Mouse (Mus musculus) embryonic facial prominence, embryonic 13.5 days (tissue): ENCODE measurements around the gene Vps53. TPM values are rescaled to one million over a fixed set of nuclear protein-coding genes. Genes with fewer than 3 reads are reported as not detected.

Source experiments
- ATAC-seq: fragments of 200-750 bp; cut with Nextera tagmentation; 2 replicates; pipeline ENCODE4 v1.8.0; 2017; ENCODE audit warnings: low read depth; ENCODE audit not compliant: insufficient number of reproducible peaks, insufficient read depth, low FRiP score, low TSS enrichment
- H3K27ac ChIP-seq: fragments of 300-500 bp; sonication (generic); 2 replicates; pipeline ENCODE4 v1.5.1; 2015; ENCODE audit warnings: moderate library complexity, mild to moderate bottlenecking, inconsistent platforms
- H3K27me3 ChIP-seq: fragments of 300-500 bp; sonication (generic); 2 replicates; pipeline ENCODE4 v1.6.1; 2015; ENCODE audit warnings: mild to moderate bottlenecking, inconsistent platforms
- H3K36me3 ChIP-seq: fragments of 300-500 bp; sonication (generic); 2 replicates; pipeline ENCODE4 v1.6.1; 2015; ENCODE audit warnings: mild to moderate bottlenecking, inconsistent platforms
- H3K4me1 ChIP-seq: fragments of 300-500 bp; sonication (generic); 2 replicates; pipeline ENCODE4 v1.6.1; 2015; ENCODE audit warnings: inconsistent platforms
- H3K4me2 ChIP-seq: fragments of 300-500 bp; sonication (generic); 2 replicates; pipeline ENCODE4 v1.6.1; 2015; ENCODE audit warnings: moderate library complexity, mild to moderate bottlenecking, inconsistent platforms
- H3K4me3 ChIP-seq: fragments of 300-500 bp; sonication (generic); 2 replicates; pipeline ENCODE4 v1.5.1; 2015; ENCODE audit warnings: mild to moderate bottlenecking, inconsistent platforms
- H3K9ac ChIP-seq: fragments of 300-500 bp; sonication (generic); 2 replicates; pipeline ENCODE4 v1.6.1; 2015; ENCODE audit warnings: mild to moderate bottlenecking, inconsistent platforms
- H3K9me3 ChIP-seq: fragments of 300-500 bp; sonication (generic); 2 replicates; pipeline ENCODE4 v1.6.1; 2016; ENCODE audit warnings: inconsistent platforms
- WGBS: fragments of 180-500 bp; shearing (Covaris S2); methylation state at CpG from one replicate; pipeline ENCODE4 v1.1.7; 2015; ENCODE audit warnings: mixed read lengths; 5-methylcytosine and 5-hydroxymethylcytosine counted together
- polyA plus RNA-seq: library from polyadenylated mRNA; unstranded; fragments of >200 nt; fragmentation: Nextera tagmentation; extraction: Ambion mirVana; gene quantifications from 2 replicates; pipeline ENCODE4 v1.2.1, GENCODE M21; 2015

Vps53 gene
- polyA plus RNA-seq, 1 experiment from 2014 or later = 38.5 TPM

DNA sequence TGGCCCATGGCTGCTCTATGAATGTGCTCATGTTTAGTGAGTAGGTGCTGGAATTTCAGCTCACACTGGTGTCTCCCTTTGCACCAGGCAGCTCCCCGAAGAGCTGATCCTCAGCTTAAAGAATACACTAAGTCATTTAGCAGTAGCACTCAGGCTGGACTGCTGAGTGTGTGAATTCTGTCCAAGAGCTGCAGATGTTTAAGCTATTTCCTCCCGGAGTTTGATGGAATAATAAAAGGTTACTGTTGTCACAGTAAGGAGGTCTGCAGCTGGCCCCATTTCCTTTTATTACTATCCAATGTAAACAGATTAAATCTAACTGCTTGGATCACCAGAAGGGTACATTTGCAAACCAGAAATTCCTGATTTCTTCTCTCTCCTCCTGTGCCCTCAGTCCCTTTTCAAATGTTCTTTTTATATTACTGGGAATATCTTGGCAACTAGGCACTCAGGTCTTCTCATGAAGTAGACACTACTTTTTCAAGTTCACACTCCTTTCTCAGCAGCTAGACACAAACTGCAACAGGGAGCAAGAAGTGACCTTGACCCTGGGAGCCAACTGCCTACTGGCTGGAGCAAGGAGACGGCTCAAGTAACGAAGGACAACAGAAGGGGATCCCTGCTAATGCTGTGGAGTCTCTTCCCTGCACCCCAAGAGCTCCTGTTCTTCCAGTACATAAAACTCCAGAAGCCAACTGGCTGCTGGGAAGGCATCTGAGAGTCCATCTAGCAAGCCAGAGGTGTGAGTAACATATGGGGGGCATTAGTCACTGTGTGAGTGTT is 80.1 kb downstream of the Vps53 start:
- H3K27me3 ChIP-seq = no peaks in the 10 kb centered on the region
- H3K4me3 ChIP-seq = no peak overlapping the region
- WGBS = 53% methylated on average over 4 of the region's 4 CpGs
- ATAC-seq = no peak
- H3K36me3 ChIP-seq = peaks cover 23% of the 10 kb centered on the region
- no peaks in the 10 kb centered on the region for H3K9me3 ChIP-seq
- peak overlapping the region; percentile 71 for H3K27ac ChIP-seq
- H3K9ac ChIP-seq = no peak overlapping the region
- no peak overlapping the region for H3K4me2 ChIP-seq
- peaks cover 22% of the 10 kb centered on the region for H3K4me1 ChIP-seq

DNA sequence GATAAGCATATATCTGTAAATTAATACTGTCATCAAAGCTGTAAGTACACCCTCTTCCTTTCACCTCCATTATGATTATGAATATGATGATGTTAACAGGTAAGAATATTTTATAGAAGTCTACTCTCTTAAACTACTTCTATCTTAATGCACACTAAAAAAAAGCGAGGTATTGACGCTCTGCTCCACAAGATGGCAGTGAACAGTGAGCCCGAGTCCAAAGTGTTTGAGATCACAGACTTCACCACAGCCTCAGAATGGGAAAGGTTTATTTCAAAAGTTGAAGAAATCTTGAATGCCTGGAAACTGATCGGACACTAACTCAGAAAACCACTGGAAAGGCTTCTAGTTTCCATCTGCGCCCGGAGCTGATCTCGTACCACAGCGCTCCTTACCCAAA is 85.8 kb downstream of the Vps53 start:
- Histone ChIP-seq H3K4me2 (no peak overlapping the region), H3K9ac (no peak overlapping the region), H3K4me3 (no peak overlapping the region), H3K36me3 (peaks cover 23% of the 10 kb centered on the region), H3K9me3 (no peaks in the 10 kb centered on the region), H3K27me3 (no peaks in the 10 kb centered on the region), H3K27ac (no peak overlapping the region), H3K4me1 (peaks cover 9% of the 10 kb centered on the region)
- WGBS = 88% methylated on average over 8 of the region's 8 CpGs
- no peak for ATAC-seq

DNA sequence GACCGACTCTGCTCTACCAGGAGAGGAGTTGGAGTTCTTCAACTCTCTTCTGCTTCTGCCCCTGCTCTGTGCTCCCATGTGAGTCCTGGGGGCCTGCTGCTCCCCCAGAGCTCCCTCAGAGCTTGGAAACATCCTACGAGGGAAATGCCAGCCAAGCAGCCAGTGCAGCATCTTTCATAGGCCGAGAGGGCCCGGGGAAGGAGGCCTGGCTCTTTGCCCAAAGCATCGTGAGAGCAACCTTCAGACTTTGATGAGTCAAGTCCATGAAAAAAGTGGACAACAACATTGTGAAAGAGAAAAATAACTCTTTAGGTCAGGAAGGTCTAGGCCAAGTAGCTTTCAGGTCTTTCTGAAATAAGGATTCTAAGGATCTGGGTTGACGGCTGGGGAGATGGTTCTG is 89.7 kb downstream of the Vps53 start:
- ATAC-seq = no peak
- Histone ChIP-seq H3K9me3 (no peaks in the 10 kb centered on the region), H3K27ac (no peak overlapping the region), H3K4me1 (peaks cover 17% of the 10 kb centered on the region), H3K4me3 (no peak overlapping the region), H3K27me3 (no peaks in the 10 kb centered on the region), H3K9ac (no peak overlapping the region), H3K36me3 (peaks cover 32% of the 10 kb centered on the region), H3K4me2 (no peak overlapping the region)
- WGBS = 90% methylated on average over 6 of the region's 6 CpGs

DNA sequence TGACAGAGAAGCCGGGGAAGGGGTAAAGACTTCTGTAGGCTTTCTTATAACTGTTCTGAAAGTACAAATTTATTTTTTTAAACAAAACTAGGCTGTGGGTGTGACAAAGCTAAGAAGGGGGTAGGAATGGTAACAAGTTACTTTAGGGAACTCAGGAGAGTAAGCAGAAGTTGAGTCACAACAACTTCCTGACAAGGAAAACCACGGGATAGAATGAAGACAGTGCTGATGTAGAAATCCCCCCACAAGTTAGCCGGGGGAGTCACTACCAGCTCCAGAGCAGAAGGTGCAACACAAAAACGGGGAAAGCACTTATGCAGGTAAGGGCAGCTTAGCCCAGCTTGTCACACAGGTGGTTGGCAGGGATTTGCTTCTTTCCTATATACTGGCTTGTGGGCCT is 90.9 kb downstream of the Vps53 start:
- no peak overlapping the region for H3K27ac ChIP-seq
- H3K4me1 ChIP-seq = peaks cover 25% of the 10 kb centered on the region
- no peak overlapping the region for H3K9ac ChIP-seq
- H3K4me3 ChIP-seq = no peak overlapping the region
- H3K36me3 ChIP-seq = peaks cover 32% of the 10 kb centered on the region
- no peaks in the 10 kb centered on the region for H3K9me3 ChIP-seq
- no peak overlapping the region for H3K4me2 ChIP-seq
- ATAC-seq = no peak
- no peaks in the 10 kb centered on the region for H3K27me3 ChIP-seq
- 86% methylated on average over 4 of the region's 4 CpGs for WGBS

DNA sequence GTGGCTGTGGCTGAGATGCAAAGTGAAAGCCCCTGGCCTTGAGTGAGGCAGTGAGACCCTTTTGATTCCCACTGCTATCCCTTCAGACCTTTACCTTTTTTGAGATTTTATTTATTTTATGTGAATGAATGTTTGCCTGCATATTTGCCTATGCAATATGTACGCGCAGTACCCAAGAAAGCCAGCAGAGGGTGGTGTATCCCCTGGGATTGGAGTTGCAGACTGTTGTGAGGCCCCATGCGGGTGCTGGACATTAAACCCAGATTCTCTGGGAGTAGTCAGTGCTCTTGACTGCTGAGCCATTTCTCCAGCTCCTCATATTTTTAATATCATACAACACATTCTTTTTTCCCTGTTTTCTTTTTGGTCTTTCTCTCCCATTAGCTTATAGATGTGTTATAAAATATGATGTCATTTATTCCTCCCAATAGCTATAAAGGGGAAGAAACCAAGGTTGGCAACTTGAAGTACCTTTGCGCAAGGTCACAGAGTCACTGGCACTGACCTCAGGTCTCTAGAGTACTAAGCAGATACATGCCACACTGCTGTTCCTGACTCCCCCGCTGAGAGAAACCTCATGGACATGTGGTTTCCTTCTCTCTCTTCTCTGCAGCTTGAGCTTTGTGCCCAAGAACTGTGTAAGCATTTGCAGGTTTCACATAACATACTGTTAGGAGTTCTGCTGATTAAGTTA is 93.4 kb downstream of the Vps53 start:
- ATAC-seq = no peak
- Histone ChIP-seq H3K4me3 (no peak overlapping the region), H3K27me3 (no peaks in the 10 kb centered on the region), H3K9ac (no peak overlapping the region), H3K27ac (no peak overlapping the region), H3K9me3 (no peaks in the 10 kb centered on the region), H3K4me2 (no peak overlapping the region), H3K36me3 (peaks cover 34% of the 10 kb centered on the region), H3K4me1 (peaks cover 23% of the 10 kb centered on the region)
- 67% methylated on average over 5 of the region's 5 CpGs for WGBS

DNA sequence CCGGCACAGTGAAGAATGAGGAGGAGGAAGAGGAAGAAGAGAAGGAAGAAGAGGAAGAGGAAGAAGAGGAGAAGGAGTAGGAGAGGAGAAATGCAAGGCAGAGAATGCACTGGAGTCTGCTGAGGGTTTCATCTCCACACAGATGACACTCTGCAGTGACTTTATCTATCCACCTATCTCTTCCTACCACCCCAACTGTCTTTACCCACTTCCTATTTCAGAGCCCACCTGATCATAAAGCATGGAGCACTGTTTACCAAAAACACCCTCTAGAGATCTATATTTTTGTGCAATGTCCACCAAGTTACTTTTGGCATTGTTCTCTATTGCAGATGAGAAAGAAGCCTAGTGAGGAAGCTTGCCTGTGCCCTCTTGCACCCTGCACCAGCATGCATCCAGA is 94.5 kb downstream of the Vps53 start:
- ATAC-seq = no peak
- no peaks in the 10 kb centered on the region for H3K27me3 ChIP-seq
- no peak overlapping the region for H3K9ac ChIP-seq
- no peak overlapping the region for H3K27ac ChIP-seq
- no peak overlapping the region for H3K4me2 ChIP-seq
- H3K4me1 ChIP-seq = peaks cover 22% of the 10 kb centered on the region
- no peak overlapping the region for H3K4me3 ChIP-seq
- H3K36me3 ChIP-seq = peaks cover 36% of the 10 kb centered on the region
- H3K9me3 ChIP-seq = no peaks in the 10 kb centered on the region
- 92% methylated on average over 1 of the region's 1 CpGs for WGBS

DNA sequence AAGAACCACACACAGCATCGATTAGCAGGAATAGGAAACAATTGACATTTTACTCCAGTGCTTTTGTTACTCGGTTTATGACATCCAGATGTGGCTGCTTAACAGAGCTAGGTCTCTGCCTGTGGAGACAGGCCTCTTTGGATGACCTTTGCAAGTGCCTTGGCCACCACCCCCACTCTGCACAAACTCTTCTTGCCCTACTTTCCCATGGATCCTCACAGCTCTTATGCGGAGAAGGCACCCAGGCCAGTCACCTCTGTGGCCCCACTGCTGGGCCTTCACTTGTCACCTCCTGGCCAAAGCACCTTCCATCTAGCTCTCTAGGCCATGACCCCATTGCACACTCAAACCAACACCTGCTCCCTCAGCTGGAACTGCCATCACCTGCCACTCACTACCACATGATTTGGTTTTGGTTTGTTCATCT is 95.5 kb downstream of the Vps53 start:
- Histone ChIP-seq H3K9me3 (no peaks in the 10 kb centered on the region), H3K4me2 (no peak overlapping the region), H3K4me3 (no peak overlapping the region), H3K36me3 (peaks cover 45% of the 10 kb centered on the region), H3K4me1 (peaks cover 22% of the 10 kb centered on the region), H3K27ac (no peak overlapping the region), H3K27me3 (no peaks in the 10 kb centered on the region), H3K9ac (no peak overlapping the region)
- no peak for ATAC-seq
- 29% methylated on average over 3 of the region's 3 CpGs for WGBS

DNA sequence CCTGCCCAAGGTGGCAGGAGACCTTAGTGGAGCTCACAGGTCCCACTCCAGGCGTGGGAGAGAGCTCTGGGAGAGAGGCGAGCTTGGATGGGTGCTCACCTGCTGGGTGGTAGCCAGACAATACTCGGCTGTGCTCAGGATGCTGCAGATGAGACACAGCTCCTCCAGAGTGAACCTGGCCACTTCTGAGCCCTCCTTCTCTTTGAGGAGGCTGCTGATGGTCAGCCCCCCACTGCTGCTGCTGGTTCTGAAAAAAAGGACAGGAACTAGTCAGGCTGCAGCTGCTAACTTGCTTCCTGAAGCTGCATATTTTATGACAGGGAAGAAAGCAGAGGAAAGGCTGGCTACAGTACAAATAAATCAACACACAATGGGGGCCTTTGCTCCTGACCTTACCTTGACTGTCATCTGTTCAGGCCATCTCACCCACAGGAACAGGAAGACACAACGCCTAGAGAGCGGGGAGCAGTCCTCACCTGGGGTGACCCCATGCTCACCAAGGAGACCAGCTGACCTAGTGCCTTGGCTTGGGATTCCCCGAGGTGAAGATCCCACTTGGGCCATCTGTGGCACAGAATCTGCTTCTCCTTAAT is 98.3 kb downstream of the Vps53 start:
- ATAC-seq = no peak
- no peak overlapping the region for H3K9ac ChIP-seq
- no peaks in the 10 kb centered on the region for H3K27me3 ChIP-seq
- H3K9me3 ChIP-seq = no peaks in the 10 kb centered on the region
- no peak overlapping the region for H3K4me3 ChIP-seq
- peaks cover 59% of the 10 kb centered on the region for H3K36me3 ChIP-seq
- 87% methylated on average over 6 of the region's 6 CpGs for WGBS
- H3K4me2 ChIP-seq = no peak overlapping the region
- peaks cover 14% of the 10 kb centered on the region for H3K4me1 ChIP-seq
- peak overlapping the region; percentile 28; the same call in 1 of the 2 replicates for H3K27ac ChIP-seq

DNA sequence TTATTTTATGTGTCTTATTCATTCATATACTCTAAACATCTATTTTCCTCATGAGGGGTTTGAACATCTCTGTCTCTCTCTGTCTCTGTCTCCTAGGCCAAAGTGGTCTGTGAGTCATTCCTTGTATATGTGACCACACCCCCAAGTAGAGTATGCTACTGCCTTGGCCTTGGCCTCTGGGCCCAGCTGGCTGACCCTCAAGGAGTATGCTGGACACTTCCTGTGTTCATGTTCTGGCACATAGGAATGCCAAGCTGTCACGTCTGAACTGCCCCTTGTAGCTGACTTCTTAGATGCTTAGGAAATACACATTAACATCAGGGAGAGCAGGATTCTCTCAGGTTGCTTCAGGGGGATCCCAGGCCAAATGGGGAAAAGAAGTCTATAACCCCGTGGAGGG is 99.2 kb downstream of the Vps53 start:
- H3K27me3 ChIP-seq = no peaks in the 10 kb centered on the region
- no peak overlapping the region for H3K27ac ChIP-seq
- no peak overlapping the region for H3K4me2 ChIP-seq
- H3K4me3 ChIP-seq = no peak overlapping the region
- H3K36me3 ChIP-seq = peaks cover 59% of the 10 kb centered on the region
- H3K9me3 ChIP-seq = no peaks in the 10 kb centered on the region
- peaks cover 16% of the 10 kb centered on the region for H3K4me1 ChIP-seq
- WGBS = 73% methylated on average over 2 of the region's 2 CpGs
- no peak for ATAC-seq
- H3K9ac ChIP-seq = no peak overlapping the region

DNA sequence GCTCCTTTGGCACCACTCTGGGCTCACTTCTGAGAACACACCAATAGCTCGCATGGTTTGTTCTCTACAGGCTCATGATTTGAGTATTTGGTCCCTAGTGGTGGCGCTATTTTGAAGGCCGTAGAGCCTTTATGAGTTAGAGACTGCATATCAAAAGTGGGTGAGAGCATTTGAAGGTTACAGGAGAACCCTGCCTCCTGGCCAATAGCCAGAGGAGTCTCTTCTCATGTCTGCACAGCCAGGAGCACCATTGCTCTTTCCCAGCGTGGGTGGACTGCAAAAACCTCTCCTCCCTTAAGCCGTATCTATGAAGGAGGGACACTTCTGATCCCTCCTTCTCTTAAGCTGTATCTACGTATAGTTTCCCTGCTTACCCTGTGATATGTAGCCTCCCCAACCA is 102.1 kb downstream of the Vps53 start:
- Histone ChIP-seq H3K36me3 (peaks cover 63% of the 10 kb centered on the region), H3K9me3 (no peaks in the 10 kb centered on the region), H3K4me2 (no peak overlapping the region), H3K9ac (no peak overlapping the region), H3K4me1 (peaks cover 16% of the 10 kb centered on the region), H3K27me3 (no peaks in the 10 kb centered on the region), H3K27ac (no peak overlapping the region), H3K4me3 (no peak overlapping the region)
- WGBS = 86% methylated on average over 6 of the region's 6 CpGs
- ATAC-seq = no peak

DNA sequence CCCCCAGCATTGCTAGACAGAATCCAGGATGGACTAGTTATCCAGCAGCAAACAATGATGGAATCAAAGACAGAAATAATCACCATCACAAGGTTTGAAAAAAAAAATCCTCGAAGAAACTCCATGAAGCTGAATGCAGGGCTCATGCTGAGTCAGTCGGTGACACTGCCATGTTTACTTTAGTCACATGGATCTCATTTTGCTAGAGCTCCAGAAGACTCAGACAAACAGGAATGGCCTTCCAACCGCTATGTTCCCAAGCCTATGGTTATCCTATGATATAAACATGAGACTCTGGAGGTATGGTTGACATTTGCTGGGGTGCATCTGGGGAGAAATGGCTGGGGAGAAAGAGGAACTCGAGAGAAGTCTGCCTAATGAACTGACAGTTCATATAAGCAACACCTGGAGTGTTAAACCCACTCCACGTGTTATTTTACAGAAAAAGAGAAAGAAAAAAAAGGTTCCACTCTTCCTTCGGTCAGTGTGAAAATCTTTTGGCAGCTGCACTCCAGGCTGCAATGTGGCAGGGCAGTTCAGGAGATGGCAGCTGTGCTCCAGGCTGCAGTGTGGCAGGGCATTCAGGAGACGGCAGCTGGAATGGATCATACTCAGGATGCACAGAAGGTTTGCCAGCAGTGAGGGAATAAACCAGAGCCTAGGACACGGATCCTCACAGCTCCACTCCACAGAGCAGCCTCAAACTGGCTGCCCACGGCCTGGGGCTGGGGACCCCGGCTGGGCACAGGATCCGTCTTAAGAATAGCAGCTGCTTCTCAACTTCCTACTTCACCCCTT is 105.0 kb downstream of the Vps53 start:
- H3K36me3 ChIP-seq = peaks cover 36% of the 10 kb centered on the region
- ATAC-seq = no peak
- no peak overlapping the region for H3K9ac ChIP-seq
- WGBS = 41% methylated on average over 11 of the region's 11 CpGs
- H3K4me3 ChIP-seq = no peak overlapping the region
- no peaks in the 10 kb centered on the region for H3K9me3 ChIP-seq
- 0 out of 2 replicates have a peak overlapping the region, but pooled peaks have one; percentile 57 for H3K27ac ChIP-seq
- H3K4me1 ChIP-seq = peaks cover 16% of the 10 kb centered on the region
- no peak overlapping the region for H3K4me2 ChIP-seq
- H3K27me3 ChIP-seq = no peaks in the 10 kb centered on the region
